Mouse (Mus musculus) heart, adult 2 months (tissue): Measurements from ENCODE around the gene Ccdc169.

ENCODE experiments used
- CTCF ChIP-seq: fragments of 200-600 bp; IDR thresholded peaks from 2 replicates; pipeline ENCODE4 v1.8.1; 2022; ENCODE audit warnings: antibody characterized with exemption, mild to moderate bottlenecking, moderate library complexity
- EP300 ChIP-seq: fragments of 200-500 bp; IDR thresholded peaks from 2 replicates; pipeline ENCODE4 v1.6.1; 2011; ENCODE audit warnings: low read depth, low read length, control low read depth; ENCODE audit not compliant: insufficient read depth

DNA sequence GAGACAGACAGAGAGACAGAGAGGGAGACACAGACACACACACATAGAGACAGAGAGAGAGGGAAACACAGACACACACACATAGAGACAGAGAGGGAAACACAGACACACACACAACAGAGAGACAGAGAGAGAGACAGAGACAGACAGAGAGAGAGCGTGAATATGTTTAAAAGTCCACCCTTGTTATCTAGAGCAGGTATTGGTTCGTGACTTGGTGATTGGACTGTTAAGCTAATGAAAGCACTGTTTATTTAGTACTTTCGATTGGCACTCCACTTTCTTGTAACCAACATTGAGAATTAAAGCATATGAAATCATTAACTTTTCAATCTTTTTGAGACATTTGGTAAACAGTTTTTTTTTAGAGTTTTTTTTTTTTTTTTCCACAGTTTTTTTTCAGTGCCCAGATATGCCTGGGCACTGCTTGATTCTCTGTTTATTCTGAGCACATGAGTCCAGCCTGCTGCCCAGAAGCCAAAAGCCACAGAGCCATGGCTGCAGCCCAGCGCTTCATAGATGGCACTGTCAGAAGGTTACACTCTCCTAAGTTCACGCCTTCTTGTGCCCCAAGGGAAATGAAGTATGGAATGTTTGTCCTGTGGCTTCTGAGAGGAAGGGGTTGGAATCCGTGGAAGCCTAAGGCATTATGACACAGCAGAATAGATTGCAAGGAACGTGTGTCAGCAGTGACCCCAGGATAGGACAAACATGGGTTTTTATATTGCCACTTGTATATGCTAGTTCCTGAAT, 22.6 kb upstream of the Ccdc169 start:
- TF ChIP-seq CTCF = no peak
- no peak for TF ChIP-seq EP300
